Mouse (Mus musculus) kidney, embryonic 14.5 days (tissue): Measurements from ENCODE around the gene Megf8. TPM values are rescaled to one million over a fixed set of nuclear protein-coding genes. Genes with fewer than 3 reads are reported as not detected.

Experiments used
- ATAC-seq: fragments of 200-750 bp; cut with Nextera tagmentation; 2 replicates; pipeline ENCODE4 v1.8.0; 2017; ENCODE audit warnings: moderate number of reproducible peaks, mild to moderate bottlenecking, moderate TSS enrichment, moderate library complexity; ENCODE audit not compliant: low FRiP score, low TSS enrichment
- H3K27ac ChIP-seq: fragments of 300-500 bp; sonication (generic); 2 replicates; pipeline ENCODE4 v1.5.1; 2014; ENCODE audit warnings: low read depth, mild to moderate bottlenecking, low read length, moderate library complexity, mixed read lengths
- H3K27me3 ChIP-seq: fragments of 300-500 bp; sonication (generic); 2 replicates; pipeline ENCODE4 v1.6.1; 2014; ENCODE audit warnings: mild to moderate bottlenecking, low read length; ENCODE audit not compliant: control insufficient read depth, insufficient read depth
- H3K36me3 ChIP-seq: fragments of 300-500 bp; sonication (generic); 2 replicates; pipeline ENCODE4 v1.6.1; 2014; ENCODE audit warnings: low read length, mixed read lengths; ENCODE audit not compliant: control insufficient read depth, insufficient read depth
- H3K4me1 ChIP-seq: fragments of 300-500 bp; sonication (generic); 2 replicates; pipeline ENCODE4 v1.6.1; 2014; ENCODE audit warnings: low read length, mixed read lengths; ENCODE audit not compliant: control insufficient read depth, insufficient read depth
- H3K4me2 ChIP-seq: fragments of 300-500 bp; sonication (generic); replicated peaks from 2 replicates; pipeline ENCODE4 v1.6.1; 2014; ENCODE audit warnings: low read depth, mild to moderate bottlenecking, low read length
- H3K4me3 ChIP-seq: fragments of 300-500 bp; sonication (generic); 2 replicates; pipeline ENCODE4 v1.5.1; 2014; ENCODE audit warnings: mild to moderate bottlenecking, low read length
- H3K9ac ChIP-seq: fragments of 300-500 bp; sonication (generic); 2 replicates; pipeline ENCODE4 v1.6.1; 2014; ENCODE audit warnings: low read depth, mild to moderate bottlenecking, low read length, moderate library complexity
- H3K9me3 ChIP-seq: fragments of 300-500 bp; sonication (generic); 2 replicates; pipeline ENCODE4 v1.6.1; 2016; ENCODE audit warnings: low read length; ENCODE audit not compliant: control insufficient read depth
- WGBS: fragments of 180-500 bp; shearing (Covaris S2); extraction: QIAGEN DNeasy Blood & Tissue Kit; methylation state at CpG from one replicate; pipeline ENCODE4 v1.1.7; 2014; 5-methylcytosine and 5-hydroxymethylcytosine counted together
- polyA plus RNA-seq: library from polyadenylated mRNA; unstranded; fragments of >200 nt; fragmentation: Nextera tagmentation; extraction: Ambion mirVana; gene quantifications from 2 replicates; pipeline ENCODE4 v1.2.1, GENCODE M21; 2014

The Megf8 gene
- polyA plus RNA-seq, 1 experiment from 2014 or later = 14.0 TPM

DNA sequence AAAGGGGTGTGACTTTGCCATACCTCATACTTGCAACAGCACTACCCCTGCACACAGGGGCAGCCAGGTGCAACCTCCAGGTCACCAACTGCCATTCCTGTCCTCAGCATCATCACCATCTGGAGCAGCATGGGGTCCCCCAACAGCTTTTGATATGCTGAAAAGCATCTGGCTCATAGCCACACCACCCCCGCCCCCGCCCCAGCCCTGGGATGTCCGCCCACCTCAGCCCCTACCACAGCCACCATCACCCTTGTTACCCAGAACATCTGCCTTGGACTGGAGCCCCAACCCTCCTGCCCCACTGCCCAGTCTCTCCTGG, 13.3 kb upstream of the Megf8 start:
- peaks cover 5% of the 10 kb centered on the region; the same call in 1 of the 2 replicates for H3K27me3 ChIP-seq
- no peak overlapping the region for H3K4me2 ChIP-seq
- no peak overlapping the region for H3K4me3 ChIP-seq
- H3K36me3 ChIP-seq = no peaks in the 10 kb centered on the region
- WGBS = 85% methylated on average over 3 of the region's 3 CpGs
- no peak overlapping the region for H3K27ac ChIP-seq
- H3K9ac ChIP-seq = no peak overlapping the region
- H3K4me1 ChIP-seq = peaks cover 6% of the 10 kb centered on the region; the same call in 1 of the 2 replicates
- ATAC-seq = no peak
- no peaks in the 10 kb centered on the region for H3K9me3 ChIP-seq

DNA sequence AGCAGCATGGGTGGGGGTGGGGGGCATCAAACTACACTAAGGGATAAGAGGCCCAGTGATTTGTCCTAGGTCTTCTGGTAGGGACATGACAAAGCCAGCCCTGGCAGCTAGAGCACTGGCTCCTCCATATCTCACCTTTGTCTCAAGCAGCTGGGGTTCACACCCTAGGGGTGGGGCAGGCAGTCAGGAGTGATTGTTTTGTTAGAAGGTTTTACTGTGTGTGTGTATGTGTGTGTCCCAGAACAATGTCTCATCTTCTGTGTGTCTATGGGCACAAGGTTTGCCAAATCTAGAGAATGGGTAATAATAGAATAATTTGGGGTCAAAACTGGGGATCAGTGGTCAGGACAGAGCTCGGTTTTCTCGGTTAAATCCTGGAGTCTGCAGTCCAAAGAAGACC, 11.5 kb upstream of the Megf8 start:
- peak overlapping the region; percentile 37 for H3K4me3 ChIP-seq
- no peak overlapping the region for H3K27ac ChIP-seq
- no peak overlapping the region; the same call in 1 of the 2 replicates for H3K9ac ChIP-seq
- H3K4me2 ChIP-seq = peak overlapping the region; percentile 71
- H3K27me3 ChIP-seq = peaks cover 5% of the 10 kb centered on the region; the same call in 1 of the 2 replicates
- no peaks in the 10 kb centered on the region for H3K36me3 ChIP-seq
- peaks cover 6% of the 10 kb centered on the region; the same call in 1 of the 2 replicates for H3K4me1 ChIP-seq
- no peak for ATAC-seq
- WGBS = 2% methylated on average over 2 of the region's 2 CpGs
- no peaks in the 10 kb centered on the region for H3K9me3 ChIP-seq

DNA sequence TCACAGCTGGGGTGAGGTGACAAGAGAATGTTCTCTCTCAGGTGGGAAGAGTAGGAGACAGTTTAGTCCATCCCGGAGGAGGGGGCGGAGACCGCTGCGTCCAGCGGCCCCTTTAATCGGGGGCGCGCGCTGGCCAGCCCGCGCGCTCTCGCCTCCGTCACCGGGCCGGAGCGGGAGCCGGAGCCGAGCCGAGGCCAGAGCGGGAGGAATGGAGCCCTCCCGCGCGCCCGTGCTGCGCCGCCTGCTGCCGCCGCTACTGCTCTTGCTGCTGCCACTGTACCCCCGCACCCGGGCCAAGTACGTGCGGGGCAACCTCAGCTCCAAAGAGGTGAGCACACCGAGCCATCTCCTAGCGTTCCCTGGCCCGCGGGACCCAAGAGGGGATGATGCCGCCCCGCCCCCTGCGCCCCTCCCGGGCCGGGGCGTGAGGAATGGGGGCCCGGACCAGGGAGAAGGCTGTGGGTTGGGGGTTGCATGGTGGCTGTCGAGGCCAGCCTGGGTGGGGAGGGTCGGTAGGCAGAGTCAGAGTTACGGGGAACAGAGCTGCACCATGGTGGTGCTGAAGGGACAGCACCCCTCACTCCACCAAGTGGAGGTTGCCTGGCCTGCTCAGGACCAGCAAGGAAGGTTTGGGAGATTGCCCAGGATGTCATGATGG, 10.9 kb upstream of the Megf8 start, which contains the start of gene Tmem145:
Tmem145 (plus strand) TSS at position 151 of the 658 bp plus-strand sequence.
- H3K4me2 ChIP-seq = peak within 1 kb of the TSS; percentile 71
- no peak within 1 kb of the TSS for H3K27ac ChIP-seq
- no peak within 1 kb of the TSS; the same call in 1 of the 2 replicates for H3K9ac ChIP-seq
- H3K4me3 ChIP-seq = peak within 1 kb of the TSS; percentile 37
- ATAC-seq = peak; percentile 89
- no peaks in the 10 kb centered on the region for H3K36me3 ChIP-seq
- under 1% methylated on average over 41 of the region's 47 CpGs for WGBS
- H3K9me3 ChIP-seq = no peaks in the 10 kb centered on the region
- peaks cover 6% of the 10 kb centered on the region; the same call in 1 of the 2 replicates for H3K4me1 ChIP-seq
- H3K27me3 ChIP-seq = peaks cover 5% of the 10 kb centered on the region; the same call in 1 of the 2 replicates

DNA sequence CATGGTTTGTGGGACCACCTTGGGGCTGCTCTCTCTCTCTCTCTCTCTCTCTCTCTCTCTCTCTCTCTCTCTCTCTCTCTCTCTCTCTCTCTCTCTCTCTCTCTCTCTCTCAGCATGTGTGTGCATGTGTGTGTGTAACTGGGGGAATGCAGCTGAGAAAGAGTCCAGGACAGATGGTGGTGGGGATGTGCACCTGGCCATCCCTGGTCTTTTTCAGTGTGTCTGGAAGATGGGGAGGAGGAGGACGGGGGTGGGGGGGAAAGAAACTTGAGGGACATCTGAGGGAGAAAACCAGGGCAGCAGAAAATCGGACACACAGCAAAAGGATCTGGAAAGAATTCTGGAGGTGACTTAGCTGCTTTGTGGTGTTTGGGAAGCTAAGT, 10.4 kb upstream of the Megf8 start:
- H3K27ac ChIP-seq = no peak overlapping the region
- H3K9me3 ChIP-seq = no peaks in the 10 kb centered on the region
- H3K9ac ChIP-seq = no peak overlapping the region
- no peak overlapping the region for H3K4me3 ChIP-seq
- peaks cover 6% of the 10 kb centered on the region; the same call in 1 of the 2 replicates for H3K4me1 ChIP-seq
- H3K27me3 ChIP-seq = peaks cover 5% of the 10 kb centered on the region; the same call in 1 of the 2 replicates
- WGBS = 49% methylated on average over 2 of the region's 2 CpGs
- no peak overlapping the region for H3K4me2 ChIP-seq
- no peak for ATAC-seq
- H3K36me3 ChIP-seq = no peaks in the 10 kb centered on the region

DNA sequence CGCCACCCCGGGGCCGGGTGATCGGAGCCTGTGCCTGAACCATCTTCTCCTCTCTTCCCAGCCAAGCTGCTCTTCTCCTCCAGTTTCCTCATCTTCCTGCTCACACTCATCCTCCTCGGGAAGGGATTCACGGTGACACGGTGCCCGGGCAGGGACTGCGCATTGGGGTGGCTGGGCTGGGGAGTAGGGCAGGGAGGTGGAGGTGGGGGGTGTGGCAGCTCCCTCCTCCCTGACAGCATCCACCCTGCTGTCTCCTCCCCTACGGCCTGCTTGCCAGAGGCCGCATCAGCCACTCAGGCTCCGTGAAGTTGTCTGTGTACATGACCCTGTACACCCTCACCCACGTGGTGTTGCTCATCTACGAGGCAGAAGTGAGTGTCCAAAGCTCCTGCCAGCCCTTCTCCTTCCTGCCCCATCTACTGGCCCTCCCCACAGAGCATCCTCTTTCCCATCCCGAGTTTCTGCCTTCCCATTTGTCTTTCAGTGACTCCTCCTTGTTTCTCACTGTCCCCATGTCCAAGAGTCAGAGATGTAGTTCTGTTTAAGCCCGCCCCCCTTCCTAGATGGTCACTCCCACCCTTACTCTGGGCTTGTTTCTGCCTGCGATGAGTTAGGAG, 8.2 kb upstream of the Megf8 start:
- H3K4me1 ChIP-seq = peaks cover 6% of the 10 kb centered on the region; the same call in 1 of the 2 replicates
- no peak overlapping the region for H3K9ac ChIP-seq
- H3K27me3 ChIP-seq = peaks cover 23% of the 10 kb centered on the region
- H3K4me2 ChIP-seq = no peak overlapping the region
- no peaks in the 10 kb centered on the region for H3K36me3 ChIP-seq
- 62% methylated on average over 17 of the region's 17 CpGs for WGBS
- no peak for ATAC-seq
- no peak overlapping the region for H3K27ac ChIP-seq
- no peaks in the 10 kb centered on the region for H3K9me3 ChIP-seq
- H3K4me3 ChIP-seq = no peak overlapping the region

DNA sequence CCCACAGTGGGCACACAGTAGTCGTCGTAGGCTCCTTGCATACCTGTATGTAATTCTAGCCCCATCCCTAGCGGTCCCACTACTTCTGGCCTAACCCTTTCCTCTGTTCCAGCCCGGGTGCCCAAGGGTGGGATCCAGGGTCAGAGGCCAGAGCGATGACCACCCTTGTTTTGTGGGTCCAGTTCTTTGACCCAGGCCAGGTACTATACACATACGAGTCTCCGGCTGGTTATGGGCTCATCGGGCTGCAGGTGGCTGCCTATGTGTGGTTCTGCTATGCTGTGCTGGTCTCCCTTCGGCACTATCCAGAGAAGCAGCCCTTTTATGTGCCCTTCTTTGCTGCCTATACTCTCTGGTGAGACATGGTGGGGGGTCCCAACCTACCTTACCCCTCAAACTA, 7.5 kb upstream of the Megf8 start:
- Histone ChIP-seq H3K27ac (no peak overlapping the region), H3K27me3 (peaks cover 29% of the 10 kb centered on the region), H3K36me3 (no peaks in the 10 kb centered on the region), H3K4me2 (no peak overlapping the region), H3K9me3 (no peaks in the 10 kb centered on the region), H3K9ac (no peak overlapping the region), H3K4me1 (peaks cover 6% of the 10 kb centered on the region; the same call in 1 of the 2 replicates), H3K4me3 (no peak overlapping the region)
- no peak for ATAC-seq
- 86% methylated on average over 9 of the region's 9 CpGs for WGBS

DNA sequence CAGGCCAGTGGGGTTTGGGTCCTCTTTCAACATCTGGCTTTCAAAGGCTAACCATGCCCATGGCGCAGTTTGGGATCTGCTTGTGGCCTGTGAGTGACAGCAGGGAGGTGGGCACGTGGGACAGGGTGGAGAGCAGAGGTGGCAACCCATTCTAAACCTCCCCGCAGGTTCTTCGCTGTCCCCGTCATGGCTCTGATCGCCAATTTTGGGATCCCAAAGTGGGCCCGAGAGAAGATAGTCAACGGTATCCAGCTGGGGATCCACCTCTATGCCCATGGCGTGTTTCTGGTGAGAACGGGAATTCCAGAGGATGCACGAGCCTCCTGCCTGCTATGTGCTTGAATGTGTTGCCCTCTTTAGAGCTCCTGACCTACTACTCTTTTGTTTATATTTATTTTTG, 5.8 kb upstream of the Megf8 start:
- H3K36me3 ChIP-seq = no peaks in the 10 kb centered on the region
- no peak for ATAC-seq
- no peak overlapping the region for H3K4me2 ChIP-seq
- no peak overlapping the region for H3K4me3 ChIP-seq
- H3K27ac ChIP-seq = no peak overlapping the region
- WGBS = 83% methylated on average over 11 of the region's 11 CpGs
- no peaks in the 10 kb centered on the region for H3K9me3 ChIP-seq
- H3K9ac ChIP-seq = no peak overlapping the region
- H3K27me3 ChIP-seq = peaks cover 44% of the 10 kb centered on the region
- H3K4me1 ChIP-seq = peaks cover 14% of the 10 kb centered on the region

DNA sequence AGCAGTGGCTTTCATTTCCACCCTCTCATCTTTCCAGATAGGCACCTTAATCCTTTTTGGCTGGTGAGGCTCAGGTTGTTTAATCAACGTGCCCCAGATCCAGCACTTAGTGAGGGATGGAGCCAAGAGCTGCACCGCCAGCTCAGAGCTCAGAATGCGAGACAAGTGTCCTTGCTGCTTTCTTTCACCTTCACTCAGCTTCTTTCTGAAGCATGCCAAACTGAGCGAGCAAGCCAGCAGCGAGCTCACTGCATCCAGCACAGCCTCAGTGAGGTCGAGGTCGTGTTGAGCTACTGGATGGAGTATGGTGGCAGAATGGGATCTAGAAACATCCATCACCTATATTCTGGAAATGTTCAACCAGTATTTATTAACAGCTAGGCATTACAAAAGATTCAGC, 3.6 kb upstream of the Megf8 start:
- Histone ChIP-seq H3K4me1 (peaks cover 22% of the 10 kb centered on the region), H3K36me3 (no peaks in the 10 kb centered on the region), H3K27me3 (peaks cover 39% of the 10 kb centered on the region), H3K27ac (no peak overlapping the region), H3K4me3 (no peak overlapping the region), H3K4me2 (no peak overlapping the region), H3K9ac (no peak overlapping the region), H3K9me3 (no peaks in the 10 kb centered on the region)
- WGBS = 49% methylated on average over 7 of the region's 7 CpGs
- no peak for ATAC-seq

DNA sequence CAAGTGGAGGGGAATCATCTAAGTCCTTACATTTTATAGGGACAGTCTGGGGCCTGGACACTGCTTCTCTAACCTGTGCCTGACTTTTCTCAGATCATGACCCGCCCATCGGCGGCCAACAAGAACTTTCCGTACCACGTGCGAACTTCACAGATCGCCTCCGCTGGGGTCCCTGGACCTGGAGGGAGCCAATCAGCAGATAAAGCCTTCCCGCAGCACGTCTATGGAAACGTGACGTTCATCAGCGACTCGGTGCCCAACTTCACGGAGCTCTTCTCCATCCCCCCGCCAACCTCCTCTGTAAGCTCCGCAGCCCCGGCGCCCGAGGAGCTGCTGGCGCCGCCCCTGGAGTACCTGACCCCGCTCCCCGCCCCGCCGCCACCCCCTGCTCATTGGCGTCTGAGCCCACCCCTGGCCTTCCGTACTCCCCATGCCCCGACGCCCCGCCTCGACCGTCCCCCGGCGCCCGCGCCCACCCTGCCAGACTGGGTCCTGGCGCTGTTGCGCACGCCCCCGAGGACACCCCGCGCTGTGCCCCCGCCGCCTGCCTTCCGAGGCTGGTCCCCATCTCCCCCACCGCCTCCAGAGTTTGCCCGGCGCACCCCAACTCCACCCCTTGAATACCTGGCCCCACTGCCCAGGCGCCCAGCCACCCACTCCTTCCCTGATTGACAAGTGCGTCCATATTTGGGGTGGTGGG, 2.2 kb upstream of the Megf8 start:
- ATAC-seq = no peak
- H3K4me2 ChIP-seq = peak overlapping the region; percentile 86
- peak overlapping the region; percentile 50; the same call in 1 of the 2 replicates for H3K9ac ChIP-seq

More for the DNA sequence above, 2.2 kb upstream of the Megf8 start:
- Histone ChIP-seq H3K9me3 (no peaks in the 10 kb centered on the region), H3K27ac (no peak overlapping the region), H3K4me3 (peak overlapping the region; percentile 46), H3K27me3 (peaks cover 39% of the 10 kb centered on the region), H3K36me3 (no peaks in the 10 kb centered on the region), H3K4me1 (peaks cover 24% of the 10 kb centered on the region)
- WGBS = 2% methylated on average over 50 of the region's 51 CpGs
